Mouse (Mus musculus) olfactory bulb, adult 2 months (tissue): Measurements from ENCODE around the gene Gm28897. TPM values are rescaled to one million over a fixed set of nuclear protein-coding genes. Genes with fewer than 3 reads are reported as not detected.
"Not testable (repeated sequence)": the region's sequence is repeated elsewhere in the genome, so short reads cannot be mapped to it uniquely, and the experiment has no call there.

Experiments used
- H3K27ac ChIP-seq: fragments of 200-500 bp; 2 replicates; pipeline ENCODE4 v1.5.1; 2012; ENCODE audit warnings: low read depth, low read length; ENCODE audit not compliant: insufficient read depth
- H3K4me1 ChIP-seq: fragments of 200-500 bp; 2 replicates; pipeline ENCODE4 v1.6.1; 2012; ENCODE audit warnings: low read length; ENCODE audit not compliant: control insufficient read depth, insufficient read depth
- H3K4me3 ChIP-seq: fragments of 200-500 bp; 2 replicates; pipeline ENCODE4 v1.5.1; 2012; ENCODE audit warnings: mild to moderate bottlenecking, low read depth, low read length, moderate library complexity; ENCODE audit not compliant: insufficient read depth
- WGBS: fragments of 180-500 bp; shearing (Covaris S2); methylation state at CpG from one replicate; pipeline ENCODE4 v1.1.7; 2018; 5-methylcytosine and 5-hydroxymethylcytosine counted together
- polyA plus RNA-seq: library from polyadenylated mRNA; stranded (reverse); fragments of >200 nt; gene quantifications from 2 replicates; pipeline ENCODE4 v1.2.4, GENCODE M21; 2012; ENCODE audit warnings: low replicate concordance; ENCODE audit not compliant: missing spikeins, insufficient read depth, insufficient read length

The Gm28897 gene
- not detected in 2 replicates for polyA plus RNA-seq

DNA sequence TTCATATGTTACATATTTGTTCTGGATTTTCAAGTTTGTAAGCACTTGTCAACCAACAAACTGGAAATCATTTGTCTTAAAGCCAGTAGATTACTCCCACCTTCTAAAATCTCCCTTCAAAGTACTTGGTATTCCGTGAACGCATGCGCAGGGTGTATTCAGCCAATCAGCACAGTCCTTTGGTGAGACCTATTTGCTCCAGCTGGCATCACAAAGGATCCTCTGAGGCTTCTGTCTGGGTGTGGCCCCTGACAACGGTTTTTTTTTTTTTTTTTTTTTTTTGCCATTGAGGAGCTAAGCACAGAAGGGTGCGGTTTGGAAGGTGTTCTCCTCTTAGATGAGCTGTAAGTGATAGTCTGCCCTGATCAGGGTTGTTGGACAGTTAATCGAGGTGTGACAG, at the start of gene Gm28897:
Gene Gm28897 (plus strand): TSS at position 301 of the 400 bp plus-strand sequence.
- not testable (repeated sequence) for H3K4me3 ChIP-seq, H3K4me1 ChIP-seq, H3K27ac ChIP-seq
- WGBS, result no CpG with 5 or more reads among the region's 6 CpGs
